ENCODE assay signal across 26 mouse cellular contexts in genomic region chr10:28588401-28588800, GRCm38 (mm10).
"Had no signal": no experiment of that assay in that cellular context is flagged by ENCODE, and none has a peak within 500 bp of the region (broad histone marks: within the 10 kb centered on the region; RNA-seq: fewer than 3 reads in every experiment).

No protein-coding gene starts in this region.

- H3K27ac ChIP-seq: gastrocnemius, adult 2 months; heart, embryonic 10.5 days; hindbrain, embryonic 10.5 days; hindbrain, embryonic 12.5 days; hindbrain, embryonic 14.5 days; kidney, embryonic 15.5 days; kidney, postnatal 0 days; limb, embryonic 13.5 days; limb, embryonic 15.5 days had no signal

- DNase-seq: gastrocnemius, adult 2 months; gastrocnemius, postnatal 10 days; gastrocnemius, postnatal 25 days; heart, adult 18-20 months; heart, postnatal 10 days; heart, postnatal 4 days; kidney, adult 11 months; kidney, adult 2 months; kidney, adult 9 months; kidney, postnatal 14 days; kidney, postnatal 36 days; layer of hippocampus, adult 9-11 months; layer of hippocampus, postnatal 36 days; left cerebral cortex, postnatal 4 days; lung, adult 18-20 months had no signal

- H3K27me3 ChIP-seq: heart, embryonic 12.5 days; hindbrain, embryonic 12.5 days; kidney, embryonic 15.5 days; limb, embryonic 13.5 days; limb, embryonic 15.5 days had no signal

- ATAC-seq: hindbrain, embryonic 16.5 days; intestine, embryonic 16.5 days had no signal

- H3K4me1 ChIP-seq: heart, embryonic 10.5 days; heart, embryonic 12.5 days; hindbrain, embryonic 10.5 days; hindbrain, embryonic 12.5 days; kidney, embryonic 15.5 days; limb, embryonic 13.5 days; limb, embryonic 15.5 days had no signal

- H3K9me3 ChIP-seq: heart, embryonic 10.5 days; heart, embryonic 12.5 days; hindbrain, embryonic 10.5 days; hindbrain, embryonic 12.5 days; kidney, embryonic 15.5 days; limb, embryonic 13.5 days; limb, embryonic 15.5 days had no signal

- H3K4me3 ChIP-seq: gastrocnemius, adult 2 months; heart, embryonic 10.5 days; heart, embryonic 12.5 days; hindbrain, embryonic 10.5 days; hindbrain, embryonic 12.5 days; kidney, embryonic 15.5 days; limb, embryonic 13.5 days; limb, embryonic 15.5 days had no signal

- H3K4me2 ChIP-seq: heart, embryonic 12.5 days; hindbrain, embryonic 12.5 days; hindbrain, embryonic 14.5 days; kidney, embryonic 15.5 days; limb, embryonic 13.5 days; limb, embryonic 15.5 days had no signal

- H3K36me3 ChIP-seq: hindbrain, embryonic 12.5 days had no signal

- H3K9ac ChIP-seq: heart, embryonic 12.5 days; hindbrain, embryonic 12.5 days; hindbrain, embryonic 14.5 days; kidney, embryonic 15.5 days; limb, embryonic 13.5 days; limb, embryonic 15.5 days had no signal
